Mouse (Mus musculus) small intestine, adult 2 months (tissue): Measurements from ENCODE around the gene Tnrc6a.

ENCODE experiments used
- CTCF ChIP-seq: fragments of 200-500 bp; IDR thresholded peaks from 2 replicates; pipeline ENCODE4 v1.5.1; 2012; ENCODE audit warnings: low read depth, mild to moderate bottlenecking, control low read depth, inconsistent platforms, low read length, moderate library complexity, mixed read lengths; ENCODE audit not compliant: insufficient replicate concordance, insufficient read length; ENCODE audit errors: extremely low read depth
- POLR2A ChIP-seq: fragments of 200-500 bp; IDR thresholded peaks from 2 replicates; pipeline ENCODE4 v1.6.1; 2012; ENCODE audit warnings: low read depth, mild to moderate bottlenecking, control low read depth, inconsistent platforms, low read length, moderate library complexity

DNA sequence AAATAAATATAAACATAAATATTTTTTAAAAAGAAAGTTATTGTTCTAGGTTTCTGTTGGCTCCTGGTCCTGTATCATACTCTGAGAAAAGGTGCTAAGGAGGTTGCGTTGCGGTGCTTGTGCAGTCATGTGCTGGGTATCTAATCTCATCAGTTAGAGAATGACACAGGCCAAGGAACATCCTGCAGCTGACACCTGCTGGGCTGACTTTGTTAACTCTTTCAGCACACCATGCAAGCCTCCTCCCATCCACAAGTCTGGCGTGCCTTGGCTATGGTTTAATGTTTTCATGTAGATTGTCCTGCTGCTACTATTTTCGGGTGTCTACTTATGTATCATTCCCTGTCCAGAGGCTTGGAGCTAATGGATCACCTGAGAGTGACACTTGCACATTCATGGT is 14.3 kb downstream of the Tnrc6a start:
- TF ChIP-seq CTCF, result no peak
- no peak for TF ChIP-seq POLR2A
